Mouse (Mus musculus) intestine, embryonic 14.5 days (tissue): ENCODE measurements at regions not wholly inside any gene's neighbourhood (a gene's known extent, or its start where the extent isn't known, plus 50 kb on each side); places are given as distances from the start of the nearest gene placed in this dataset.

ENCODE experiments used
- ATAC-seq: fragments of 200-750 bp; cut with Nextera tagmentation; replicated peaks from 2 replicates; pipeline ENCODE4 v1.8.0; 2017; ENCODE audit warnings: low read depth, moderate number of reproducible peaks, moderate TSS enrichment, moderate library complexity; ENCODE audit not compliant: low FRiP score, low TSS enrichment
- DNase-seq: peaks from one replicate; pipeline ENCODE4 v3.0.0-alpha.2; 2018; ENCODE audit warnings: low spot score
- H3K27ac ChIP-seq: fragments of 300-500 bp; sonication (generic); 2 replicates; pipeline ENCODE4 v1.5.1; 2014; ENCODE audit warnings: low read depth, mild to moderate bottlenecking, control low read depth
- H3K27me3 ChIP-seq: fragments of 300-500 bp; sonication (generic); replicated peaks from 2 replicates; pipeline ENCODE4 v1.6.1; 2014; ENCODE audit warnings: low read length, control low read depth; ENCODE audit not compliant: control insufficient read depth, insufficient read depth
- H3K36me3 ChIP-seq: fragments of 300-500 bp; sonication (generic); 2 replicates; pipeline ENCODE4 v1.6.1; 2014; ENCODE audit warnings: low read length, control low read depth; ENCODE audit not compliant: control insufficient read depth, insufficient read depth
- H3K4me1 ChIP-seq: fragments of 300-500 bp; sonication (generic); replicated peaks from 2 replicates; pipeline ENCODE4 v1.6.1; 2014; ENCODE audit warnings: low read length, control low read depth, mixed read lengths; ENCODE audit not compliant: control insufficient read depth, insufficient read depth
- H3K4me2 ChIP-seq: fragments of 300-500 bp; sonication (generic); 2 replicates; pipeline ENCODE4 v1.6.1; 2014; ENCODE audit warnings: low read length
- H3K4me3 ChIP-seq: fragments of 300-500 bp; sonication (generic); 2 replicates; pipeline ENCODE4 v1.5.1; 2014; ENCODE audit warnings: low read depth, low read length, control low read depth, mixed read lengths
- H3K9ac ChIP-seq: fragments of 300-500 bp; sonication (generic); 2 replicates; pipeline ENCODE4 v1.6.1; 2014; ENCODE audit warnings: mild to moderate bottlenecking, low read length
- H3K9me3 ChIP-seq: fragments of 300-500 bp; sonication (generic); 2 replicates; pipeline ENCODE4 v1.6.1; 2016; ENCODE audit warnings: low read length, control low read depth; ENCODE audit not compliant: control insufficient read depth
- WGBS: fragments of 180-500 bp; shearing (Covaris S2); extraction: QIAGEN DNeasy Blood & Tissue Kit; methylation state at CpG from one replicate; pipeline ENCODE4 v1.1.7; 2014; 5-methylcytosine and 5-hydroxymethylcytosine counted together

DNA sequence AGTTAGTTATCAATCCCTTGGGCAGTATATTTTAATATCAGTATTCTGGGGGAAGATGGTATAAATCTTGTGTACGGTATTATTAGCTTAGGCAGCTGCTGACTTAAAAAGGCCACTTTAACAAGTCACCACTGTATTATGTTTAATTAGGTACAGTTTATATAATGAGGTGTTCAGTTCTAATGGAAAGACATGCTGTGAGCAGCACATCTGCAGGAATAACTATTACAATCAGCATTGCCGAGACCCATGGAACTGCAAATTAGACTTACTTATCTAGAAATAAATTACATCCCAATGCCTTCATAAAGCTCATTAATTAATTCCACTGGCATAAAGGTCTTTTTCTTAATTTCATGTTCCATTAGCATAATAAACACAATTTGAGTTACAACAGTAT, 252.7 kb upstream of the Pkn2 start:
- ATAC-seq, result no peak
- no peaks in the 10 kb centered on the region for H3K27me3 ChIP-seq
- no peaks in the 10 kb centered on the region for H3K4me1 ChIP-seq
- WGBS, result 83% methylated on average over 2 of the region's 2 CpGs
- H3K4me3 ChIP-seq, result no peak overlapping the region
- no peak overlapping the region for H3K9ac ChIP-seq
- no peak overlapping the region for H3K27ac ChIP-seq
- no peak overlapping the region for H3K4me2 ChIP-seq
- H3K36me3 ChIP-seq, result no peaks in the 10 kb centered on the region
- DNase-seq, result no peak
- H3K9me3 ChIP-seq, result no peaks in the 10 kb centered on the region

DNA sequence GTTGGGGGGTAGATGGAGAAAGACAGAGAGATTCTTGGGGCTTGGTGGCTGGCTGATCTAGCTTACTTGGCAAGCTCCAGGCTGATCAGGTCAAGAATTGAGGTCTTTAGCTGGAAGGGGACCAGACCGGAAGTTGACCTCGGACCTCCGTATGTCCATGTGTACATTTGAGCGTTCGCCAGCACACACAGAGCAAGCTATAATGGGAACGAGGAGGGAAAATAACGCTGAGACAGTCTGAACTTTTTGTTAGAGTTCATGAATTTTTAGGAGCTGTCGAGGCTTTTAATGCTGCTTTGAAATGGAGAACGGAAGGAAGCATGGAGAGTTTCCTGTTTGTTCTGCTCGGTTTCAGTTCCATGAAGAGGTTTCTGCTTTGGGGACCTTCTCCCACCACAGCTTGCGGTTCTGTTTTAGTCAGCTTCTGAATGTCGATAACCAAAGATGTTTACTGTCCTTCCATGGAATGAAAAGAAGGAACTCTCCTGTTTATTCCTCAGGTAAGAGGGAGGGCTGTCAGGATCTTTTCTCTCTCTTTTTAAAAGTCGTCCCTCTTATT, 226.0 kb upstream of the Pkn2 start:
- DNase-seq (no peak), ATAC-seq (no peak)
- H3K9me3 ChIP-seq, result no peaks in the 10 kb centered on the region
- no peak overlapping the region for H3K9ac ChIP-seq
- no peaks in the 10 kb centered on the region for H3K27me3 ChIP-seq
- H3K4me1 ChIP-seq, result peaks cover 18% of the 10 kb centered on the region; the same call in 1 of the 2 replicates
- 55% methylated on average over 13 of the region's 13 CpGs for WGBS
- no peak overlapping the region for H3K4me3 ChIP-seq
- H3K27ac ChIP-seq, result no peak overlapping the region
- no peak overlapping the region for H3K4me2 ChIP-seq
- H3K36me3 ChIP-seq, result no peaks in the 10 kb centered on the region

DNA sequence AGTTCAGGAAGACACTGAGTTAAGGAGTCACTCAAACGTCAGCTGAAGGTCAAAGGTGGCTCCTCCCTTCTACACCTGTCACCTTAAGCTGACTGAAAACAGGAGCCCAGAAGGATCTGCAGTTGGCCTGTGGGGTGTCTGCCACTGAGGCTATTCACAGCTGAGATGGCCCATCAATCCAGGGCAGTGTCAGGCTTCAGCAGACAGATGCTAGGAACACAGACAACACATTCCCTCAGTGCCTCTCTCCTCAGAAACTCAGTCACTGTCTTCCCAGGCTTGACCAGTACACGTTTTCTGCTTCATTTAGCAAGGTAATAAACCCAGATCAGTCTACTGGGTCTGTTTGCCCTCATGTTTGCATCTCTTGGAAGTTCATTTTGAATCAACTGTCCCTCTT, 222.9 kb upstream of the Pkn2 start:
- Histone ChIP-seq H3K4me1 (peaks cover 28% of the 10 kb centered on the region; the same call in 1 of the 2 replicates), H3K9ac (no peak overlapping the region), H3K9me3 (no peaks in the 10 kb centered on the region), H3K27ac (no peak overlapping the region), H3K4me2 (no peak overlapping the region), H3K27me3 (0 out of 2 replicates have a peak, but pooled peaks cover 13% of the 10 kb centered on the region), H3K4me3 (no peak overlapping the region), H3K36me3 (no peaks in the 10 kb centered on the region)
- ATAC-seq, result no peak
- DNase-seq, result no peak
- WGBS, result 15% methylated on average over 2 of the region's 2 CpGs

DNA sequence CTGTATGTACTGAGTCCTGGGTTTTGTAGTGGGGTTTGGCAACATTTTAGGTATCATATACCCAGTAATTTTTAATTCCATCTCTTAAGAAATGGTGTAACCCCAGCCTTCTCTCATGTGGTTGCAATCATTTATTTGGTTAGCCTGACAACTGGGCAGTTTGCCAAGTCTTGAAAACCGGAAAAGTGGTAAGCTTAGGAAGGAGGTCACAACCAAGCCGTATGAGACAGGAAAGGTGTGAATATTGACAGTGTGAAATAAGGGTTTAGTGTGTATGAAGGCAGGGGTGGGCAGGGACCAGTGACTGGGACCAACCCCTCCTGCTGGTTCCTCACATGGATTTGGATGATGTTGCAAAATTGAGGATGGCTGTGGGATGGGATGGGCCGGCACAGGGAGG, 221.5 kb upstream of the Pkn2 start:
- WGBS, result 18% methylated on average over 3 of the region's 3 CpGs
- Histone ChIP-seq H3K36me3 (no peaks in the 10 kb centered on the region), H3K9me3 (no peaks in the 10 kb centered on the region), H3K27ac (no peak overlapping the region), H3K9ac (no peak overlapping the region), H3K4me3 (no peak overlapping the region), H3K4me1 (peaks cover 30% of the 10 kb centered on the region), H3K4me2 (no peak overlapping the region), H3K27me3 (0 out of 2 replicates have a peak, but pooled peaks cover 13% of the 10 kb centered on the region)
- DNase-seq (peak; percentile 66), ATAC-seq (peak; percentile 33)

DNA sequence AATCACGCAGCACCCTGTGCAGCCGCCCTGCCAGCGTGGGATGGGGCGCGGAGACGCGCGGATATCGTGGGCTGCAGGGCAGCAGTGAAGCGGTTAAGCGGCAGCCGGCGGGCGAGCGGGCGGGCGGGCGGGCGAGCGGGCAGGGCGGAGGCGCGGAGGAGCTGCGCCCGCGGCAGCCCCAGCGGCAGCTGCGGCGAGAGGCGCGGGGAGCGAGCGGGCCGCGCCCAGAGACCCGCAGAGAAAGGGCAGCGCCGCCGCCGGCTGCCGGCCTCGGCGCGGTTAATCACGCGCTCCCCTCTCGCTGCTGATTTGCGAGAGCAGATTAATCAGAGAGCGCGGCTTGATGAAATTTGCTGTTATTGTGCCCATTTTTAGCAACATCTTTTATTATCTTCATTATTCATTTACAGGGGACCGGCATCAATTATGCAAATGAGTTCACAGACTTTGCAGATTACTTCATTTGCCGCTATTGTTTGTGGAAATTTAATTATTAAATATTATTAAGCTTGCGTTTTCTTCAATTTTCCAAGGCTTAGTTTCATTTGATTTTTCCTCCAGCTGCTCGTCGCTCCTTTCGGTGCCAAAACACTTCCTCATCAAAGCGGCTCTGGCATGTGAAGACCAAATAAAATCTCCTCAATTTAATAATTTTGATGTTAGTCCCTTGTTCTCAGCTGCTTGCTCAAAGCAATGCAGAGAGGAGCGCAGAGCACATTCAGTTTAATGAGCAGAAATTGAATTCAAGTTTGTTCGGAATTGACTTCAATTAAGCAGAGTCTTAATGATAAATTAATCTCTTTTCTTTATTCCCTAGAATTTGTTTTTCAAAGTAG, 219.2 kb upstream of the Pkn2 start:
- Histone ChIP-seq H3K4me1 (peaks cover 23% of the 10 kb centered on the region), H3K9ac (peak overlapping the region; percentile 38), H3K27me3 (0 out of 2 replicates have a peak, but pooled peaks cover 13% of the 10 kb centered on the region), H3K27ac (peak overlapping the region; percentile 75; the same call in 1 of the 2 replicates), H3K4me2 (peak overlapping the region; percentile 84), H3K9me3 (no peaks in the 10 kb centered on the region), H3K36me3 (no peaks in the 10 kb centered on the region), H3K4me3 (peak overlapping the region; percentile 45)
- peak; percentile 64 for DNase-seq
- WGBS, result 4% methylated on average over 49 of the region's 59 CpGs
- ATAC-seq, result no peak; the same call in 1 of the 2 replicates

DNA sequence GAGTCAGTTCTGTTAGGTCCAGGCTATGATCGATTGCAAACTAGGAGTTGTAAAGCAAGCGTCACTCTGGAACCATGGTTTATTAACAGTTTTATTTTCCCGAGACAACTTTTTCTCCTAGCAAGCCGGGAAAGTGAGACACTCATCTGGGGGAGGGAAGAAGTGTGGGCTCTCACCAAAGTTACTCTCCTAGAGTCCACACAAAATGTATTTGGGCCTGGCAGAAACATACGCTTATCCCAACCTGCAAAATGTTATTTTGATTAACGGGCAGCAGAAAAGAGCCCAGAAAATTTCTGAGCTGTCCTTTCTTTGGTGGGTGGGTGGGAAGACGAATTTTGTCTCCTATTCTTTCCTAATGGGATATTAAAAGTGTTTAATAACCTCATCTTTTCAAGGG, 218.4 kb upstream of the Pkn2 start:
- no peaks in the 10 kb centered on the region for H3K36me3 ChIP-seq
- DNase-seq (no peak), ATAC-seq (no peak)
- H3K9me3 ChIP-seq, result no peaks in the 10 kb centered on the region
- WGBS, result 33% methylated on average over 7 of the region's 7 CpGs
- H3K4me1 ChIP-seq, result peaks cover 23% of the 10 kb centered on the region
- peak overlapping the region; percentile 45 for H3K4me3 ChIP-seq
- peak overlapping the region; percentile 38; the same call in 1 of the 2 replicates for H3K9ac ChIP-seq
- H3K27ac ChIP-seq, result peak overlapping the region; percentile 75
- 0 out of 2 replicates have a peak, but pooled peaks cover 13% of the 10 kb centered on the region for H3K27me3 ChIP-seq
- peak overlapping the region; percentile 84 for H3K4me2 ChIP-seq

DNA sequence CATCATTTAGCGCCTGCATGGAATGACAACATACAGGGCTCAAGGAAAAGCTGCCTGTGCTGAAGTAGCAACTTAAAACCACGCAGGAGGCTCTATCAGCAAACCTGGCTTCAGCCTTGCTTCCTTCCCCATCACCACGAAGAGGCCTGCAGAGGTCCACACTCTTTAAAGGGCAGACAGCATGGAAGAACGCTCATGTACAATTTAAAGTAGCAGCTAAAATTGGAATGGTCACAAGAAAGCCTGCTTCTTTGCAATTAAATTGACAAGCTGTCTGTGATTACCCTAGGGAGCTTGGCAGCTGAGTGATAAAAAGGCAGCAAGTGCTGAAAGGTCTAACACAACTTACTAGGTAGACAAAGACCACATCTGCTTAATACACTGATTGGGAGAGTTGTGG, 210.4 kb upstream of the Pkn2 start:
- Histone ChIP-seq H3K4me1 (peaks cover 13% of the 10 kb centered on the region; the same call in 1 of the 2 replicates), H3K9ac (no peak overlapping the region), H3K36me3 (no peaks in the 10 kb centered on the region), H3K4me2 (no peak overlapping the region), H3K9me3 (peaks cover 5% of the 10 kb centered on the region; the same call in 1 of the 2 replicates), H3K4me3 (no peak overlapping the region), H3K27ac (no peak overlapping the region), H3K27me3 (no peaks in the 10 kb centered on the region)
- 52% methylated on average over 4 of the region's 4 CpGs for WGBS
- ATAC-seq (no peak), DNase-seq (no peak)

DNA sequence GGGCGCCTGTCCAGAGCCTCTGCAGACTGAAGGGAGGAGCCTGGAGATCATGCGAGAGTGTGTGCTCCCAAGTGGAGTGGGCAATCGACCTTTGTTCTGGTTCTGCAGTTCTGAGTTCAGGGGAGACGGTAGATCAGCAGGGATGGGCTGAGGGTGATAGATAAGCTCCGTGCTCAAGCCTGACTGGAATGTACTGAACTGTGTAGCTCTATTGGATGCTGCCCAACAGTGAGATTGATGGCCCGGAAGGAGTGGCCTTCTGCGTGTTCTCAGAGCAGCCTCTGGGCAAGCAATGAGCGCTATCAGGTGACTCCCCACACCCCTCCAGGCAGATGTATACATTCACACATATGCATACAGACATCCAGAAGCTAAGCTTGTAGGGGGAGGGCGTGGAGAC, 209.1 kb upstream of the Pkn2 start:
- Histone ChIP-seq H3K27ac (0 out of 2 replicates have a peak overlapping the region, but pooled peaks have one; percentile 18), H3K36me3 (no peaks in the 10 kb centered on the region), H3K27me3 (no peaks in the 10 kb centered on the region), H3K9me3 (peaks cover 5% of the 10 kb centered on the region; the same call in 1 of the 2 replicates), H3K9ac (no peak overlapping the region), H3K4me2 (no peak overlapping the region), H3K4me3 (no peak overlapping the region), H3K4me1 (peaks cover 13% of the 10 kb centered on the region; the same call in 1 of the 2 replicates)
- ATAC-seq (peak; percentile 95), DNase-seq (peak; percentile 80)
- 28% methylated on average over 9 of the region's 9 CpGs for WGBS
